Mouse (Mus musculus) heart, adult 9 months (tissue): ENCODE results near the gene Nrm.

Source experiments
- DNase-seq, 2 experiments: peaks; one replicate each; pipeline ENCODE4 v3.0.0; 2022; ENCODE audit warnings: low spot score in 2 of 2

Gene Nrm

DNA sequence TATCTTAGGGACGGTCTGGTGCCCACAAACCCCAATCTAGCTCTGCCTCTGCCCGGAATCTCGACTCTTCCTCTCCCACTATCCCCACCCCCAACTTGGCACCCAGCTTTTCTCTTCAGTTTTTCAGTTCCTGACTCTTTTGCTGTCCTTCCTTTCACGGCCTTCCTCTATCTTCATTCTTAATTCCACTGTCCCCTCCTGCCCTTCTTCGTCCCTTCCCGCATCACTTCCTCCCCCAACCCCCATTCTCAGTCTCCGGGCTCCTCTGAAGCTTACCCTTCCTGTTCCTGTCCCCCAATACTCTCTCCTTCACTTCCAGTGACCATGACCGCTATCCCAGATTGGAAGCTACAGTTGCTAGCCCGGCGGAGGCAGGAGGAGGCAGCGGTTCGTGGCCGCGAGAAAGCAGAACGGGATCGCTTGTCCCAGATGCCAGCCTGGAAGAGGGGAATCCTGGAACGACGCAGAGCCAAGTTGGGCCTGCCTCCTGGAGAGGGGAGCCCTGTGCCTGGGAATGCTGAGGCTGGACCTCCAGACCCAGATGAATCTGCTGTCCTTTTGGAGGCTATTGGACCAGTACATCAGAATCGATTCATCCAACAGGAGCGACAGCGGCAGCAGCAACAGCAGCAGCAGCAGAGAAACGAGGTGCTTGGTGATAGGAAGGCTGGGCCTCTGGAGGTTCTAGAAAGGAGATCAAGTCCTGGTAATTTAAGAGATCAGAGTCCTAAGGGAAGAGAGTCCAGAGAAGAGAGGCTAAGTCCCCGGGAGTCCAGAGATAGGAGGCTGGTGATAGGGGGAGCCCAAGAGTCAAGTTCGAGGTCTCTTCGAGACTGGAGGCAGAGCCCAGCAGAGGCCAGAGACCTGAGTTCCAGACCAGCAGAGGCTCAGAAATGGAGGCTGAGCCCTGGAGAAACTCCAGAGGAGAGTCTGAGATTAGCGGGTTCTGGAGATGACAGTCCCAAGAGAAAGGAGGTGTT, 6.1 kb downstream of the Nrm start:
- peak; percentile 55 to 57 for DNase-seq

DNA sequence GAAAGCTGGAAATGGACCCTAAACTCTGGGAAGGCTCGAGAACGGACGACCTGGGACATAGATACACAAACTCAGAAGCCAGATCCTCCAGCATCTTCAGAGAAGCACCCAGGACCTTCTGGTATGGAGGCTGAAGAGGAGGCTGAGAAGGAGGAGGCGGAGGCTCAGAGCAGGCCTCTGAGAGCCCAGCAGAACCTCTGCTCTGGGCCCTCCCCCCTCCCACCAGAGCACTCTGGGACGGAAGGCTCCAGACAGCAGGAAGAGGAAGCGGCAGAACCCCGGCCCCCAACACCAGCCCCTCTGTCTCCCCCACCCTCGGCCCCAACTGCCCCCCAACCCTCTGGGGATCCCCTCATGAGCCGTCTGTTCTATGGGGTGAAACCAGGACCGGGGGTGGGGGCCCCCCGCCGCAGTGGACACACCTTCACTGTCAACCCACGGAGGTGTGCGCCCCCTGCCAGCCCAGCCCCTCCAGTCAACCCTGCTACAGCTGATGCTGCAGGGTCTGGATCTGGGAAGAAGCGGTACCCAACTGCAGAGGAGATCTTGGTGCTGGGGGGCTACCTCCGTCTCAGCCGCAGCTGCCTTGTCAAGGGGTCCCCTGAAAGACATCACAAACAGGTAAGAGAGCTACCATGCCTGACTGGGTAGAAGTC, 7.2 kb downstream of the Nrm start:
- peak; percentile 35 to 62 for DNase-seq

DNA sequence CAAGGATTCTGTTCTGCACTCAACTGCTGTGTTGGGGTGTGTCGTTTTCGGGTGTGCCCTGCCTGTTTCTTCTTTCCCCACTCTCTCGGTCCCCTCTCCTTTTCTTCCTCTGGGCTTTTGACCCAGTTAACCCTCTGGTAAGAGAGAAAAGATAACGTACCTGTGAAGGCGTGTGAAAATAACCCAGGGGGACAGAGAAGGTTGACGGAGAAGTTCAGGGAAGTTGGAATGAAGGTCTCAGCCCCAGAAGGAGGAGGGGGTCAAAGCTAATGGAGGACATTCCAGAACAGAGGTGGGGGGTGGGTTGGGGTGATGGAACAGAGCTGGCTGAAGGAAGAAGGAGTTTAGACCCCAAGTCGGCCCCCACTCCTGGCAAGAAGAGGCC, 7.8 kb downstream of the Nrm start:
- DNase-seq: no peak

DNA sequence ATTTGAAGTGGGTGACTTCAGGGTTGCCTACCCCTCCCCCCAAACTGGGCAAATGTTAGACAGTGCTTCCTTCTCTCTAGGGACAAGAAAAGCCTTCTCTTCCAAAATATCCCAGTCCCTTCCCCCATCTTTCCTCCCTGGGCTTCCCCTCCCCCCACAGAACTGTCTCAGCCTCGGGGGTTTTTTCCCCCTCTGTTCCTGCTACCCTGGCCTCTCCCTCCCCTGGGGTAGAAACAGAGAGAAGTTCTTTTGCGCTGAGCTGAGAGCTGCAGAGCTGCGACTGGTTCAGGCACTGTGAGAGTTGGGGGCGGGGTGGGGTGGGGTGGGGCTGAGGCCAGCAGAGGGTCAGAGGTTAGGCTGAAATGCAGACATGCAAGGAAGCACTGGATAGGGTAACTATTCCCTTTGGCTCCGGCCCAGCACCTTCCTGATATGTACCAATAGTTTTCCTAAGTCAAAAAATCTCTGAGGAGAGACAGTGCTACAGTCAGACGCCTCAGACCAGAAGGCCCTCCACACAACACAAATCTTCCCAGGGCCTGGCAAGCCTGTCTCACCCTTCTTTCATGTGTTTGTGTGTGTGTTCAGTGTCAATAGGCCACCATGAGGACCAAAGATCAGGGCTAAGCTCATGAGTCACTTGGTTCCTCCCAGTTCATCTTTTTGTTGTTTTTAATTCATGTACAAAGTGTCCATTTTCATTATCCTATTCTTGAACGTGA, 8.4 kb downstream of the Nrm start:
- peak; percentile 57 to 67 for DNase-seq

DNA sequence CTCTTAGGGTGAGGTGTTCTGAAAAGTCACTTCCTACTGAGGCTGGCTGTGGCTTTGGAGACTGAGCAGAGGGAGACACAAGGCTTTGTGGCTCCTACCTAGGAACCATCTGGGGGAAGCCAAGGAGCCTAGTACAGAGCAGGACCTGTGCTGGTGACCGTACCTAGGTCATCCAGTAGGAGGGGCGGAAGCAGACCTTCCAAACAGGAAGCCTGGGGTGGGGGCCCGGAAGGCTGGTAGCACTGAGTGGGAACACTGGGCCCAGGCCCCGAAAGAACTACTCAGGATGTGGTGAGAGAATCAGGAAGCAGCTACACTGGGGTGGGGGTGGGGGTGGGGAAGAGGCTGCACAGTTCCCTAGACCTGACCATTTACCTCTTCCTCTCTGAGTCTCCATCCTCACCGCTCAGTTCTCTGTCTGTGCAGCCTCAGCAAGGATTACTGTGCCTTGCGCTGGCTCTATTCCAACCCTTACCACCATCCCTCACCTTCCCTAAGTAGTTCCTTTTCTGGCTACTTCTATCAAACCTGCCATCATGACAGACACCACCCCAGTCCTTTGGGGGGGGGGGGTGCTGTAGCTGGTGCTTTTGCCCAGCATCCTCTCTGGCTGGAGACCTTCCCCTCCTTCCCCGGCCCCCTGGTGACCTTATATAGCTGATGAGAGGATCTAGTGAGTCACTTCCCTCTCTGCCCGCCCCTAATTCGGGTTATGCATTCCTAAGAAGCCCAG, 9.2 kb downstream of the Nrm start:
- DNase-seq: peak; percentile 82 to 91

DNA sequence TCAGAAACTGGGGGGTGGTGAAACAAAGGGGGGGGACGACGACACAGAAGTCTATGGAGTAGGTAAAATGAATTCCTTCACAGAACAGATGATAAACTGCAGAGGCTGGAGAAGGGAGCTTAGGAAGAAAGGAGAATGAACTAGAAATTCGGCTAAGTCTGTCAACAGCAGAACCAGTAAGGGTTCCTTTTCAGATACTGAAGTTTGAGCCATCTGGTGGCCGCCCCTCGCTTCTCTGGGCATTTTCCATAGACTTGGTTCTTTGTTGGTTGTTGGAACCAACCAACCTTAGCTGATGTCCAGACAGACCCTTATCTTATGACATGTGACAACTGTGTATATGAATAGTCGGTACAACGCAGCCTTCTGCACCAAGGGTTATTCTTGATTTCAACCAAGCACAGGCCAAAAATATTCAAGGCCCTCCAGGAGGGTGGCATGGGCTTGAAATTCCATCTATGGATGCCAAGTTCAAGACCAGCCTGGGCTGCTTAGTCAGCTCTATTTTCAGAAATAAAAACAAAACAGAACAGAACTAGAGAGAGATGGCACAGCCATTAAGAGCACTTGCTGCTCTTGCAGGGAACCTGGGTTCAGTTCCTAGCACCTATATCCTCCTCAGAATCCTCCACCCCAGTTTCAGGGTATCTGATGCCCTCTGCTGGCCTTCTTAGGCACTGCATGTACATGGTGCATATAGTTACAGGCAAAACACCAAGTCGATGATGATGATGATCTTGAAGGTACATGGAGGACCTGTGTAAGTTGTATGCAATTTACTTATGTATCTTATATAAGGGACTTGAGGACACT, 10.0 kb downstream of the Nrm start:
- no peak for DNase-seq

DNA sequence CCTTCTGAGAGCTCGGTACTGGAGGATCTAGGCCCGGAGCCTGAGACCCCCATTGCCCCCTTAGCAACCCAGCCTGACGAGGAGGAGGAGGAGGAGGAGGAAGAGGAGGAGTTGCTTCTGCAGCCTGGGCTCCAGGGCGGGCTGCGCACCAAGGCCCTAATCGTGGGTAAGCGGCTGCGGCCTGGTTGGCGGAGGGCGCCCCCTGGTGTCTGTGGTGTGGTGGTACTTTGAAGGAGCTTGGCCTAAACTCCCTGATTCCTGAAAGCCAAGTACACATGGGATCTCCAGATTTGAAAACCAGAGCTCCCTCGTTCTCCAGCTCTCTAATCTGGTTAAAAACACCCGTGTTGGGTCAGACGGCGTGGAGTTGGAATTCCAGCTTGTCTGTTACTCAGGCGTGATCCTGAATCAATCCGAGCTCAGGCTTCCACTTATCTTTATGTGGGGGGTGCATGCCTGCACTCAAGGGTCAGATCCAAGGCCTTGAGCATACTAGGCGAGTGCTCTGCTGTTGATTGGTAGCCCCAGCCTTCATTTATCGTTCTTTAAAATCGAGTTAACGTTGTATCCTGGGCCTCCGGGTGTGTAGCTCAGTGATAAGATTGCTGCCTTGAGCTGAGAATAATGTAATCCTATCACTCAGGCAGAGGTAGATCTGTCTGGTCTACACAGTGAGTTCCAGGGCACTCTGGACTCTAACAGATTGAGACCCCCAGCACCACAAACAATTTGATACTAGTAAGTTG, 12.8 kb downstream of the Nrm start:
- DNase-seq: peak; percentile 76 to 86

DNA sequence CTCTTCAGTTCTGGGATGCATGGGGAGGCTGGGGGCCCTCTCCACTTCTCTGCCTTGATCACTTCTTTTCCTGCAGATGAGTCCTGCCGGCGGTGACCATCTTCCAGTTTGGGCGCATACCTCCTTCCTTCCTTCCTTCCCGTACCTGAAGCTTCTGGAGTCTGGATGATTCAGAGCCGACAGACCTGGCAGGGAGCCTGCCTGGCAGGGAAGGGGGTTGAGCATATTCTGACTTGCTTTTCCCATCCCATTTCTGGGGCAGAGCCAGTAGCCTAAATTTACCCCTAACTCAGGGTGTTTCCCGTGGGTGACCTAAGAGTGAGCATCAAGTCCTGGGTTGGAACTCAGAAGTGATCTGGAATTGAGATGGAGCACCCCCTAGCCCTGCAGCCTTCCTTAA, 13.6 kb downstream of the Nrm start:
- DNase-seq: no peak

DNA sequence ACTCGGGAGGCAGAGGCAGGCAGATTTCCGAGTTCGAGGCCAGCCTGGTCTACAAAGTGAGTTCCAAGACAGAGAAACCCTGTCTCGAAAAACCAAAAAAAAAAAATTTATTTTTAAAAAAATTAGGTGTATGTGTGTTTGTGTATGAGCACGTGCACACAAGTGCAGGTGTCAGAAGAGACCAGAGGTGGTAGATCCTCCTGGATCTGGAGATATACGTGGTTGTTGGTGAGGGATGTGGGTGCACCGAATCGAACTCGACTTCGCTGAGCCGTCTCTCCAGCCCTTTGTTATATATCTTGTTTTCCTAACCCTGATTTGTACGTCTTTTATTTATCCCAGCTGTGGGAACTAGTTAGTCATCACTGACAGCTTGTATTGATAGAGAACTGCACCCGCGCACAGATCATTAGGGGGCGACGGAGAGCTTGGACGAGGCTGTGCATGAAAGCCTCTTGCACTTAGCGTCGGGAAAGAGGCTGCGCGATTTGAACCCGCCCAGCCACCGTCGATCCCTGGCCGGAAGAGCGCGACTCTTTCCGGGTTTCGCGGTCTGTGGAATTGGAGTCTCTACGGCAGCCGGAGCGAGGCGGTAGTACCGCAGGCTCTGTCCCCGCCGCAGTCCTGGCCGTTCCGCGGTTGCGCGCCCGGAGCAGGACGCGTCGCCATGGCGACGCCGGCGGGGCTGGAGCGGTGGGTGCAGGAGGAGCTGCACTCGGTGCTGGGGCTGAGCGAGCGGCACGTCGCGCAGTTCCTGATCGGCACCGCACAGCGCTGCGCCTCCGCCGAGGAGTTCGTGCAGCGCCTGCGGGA, 18.3 kb downstream of the Nrm start, which contains the start of gene Dhx16:
Gene Dhx16 (plus strand): TSS at position 575 of the 813 bp plus-strand sequence.
- peak; percentile 86 to 94 for DNase-seq

DNA sequence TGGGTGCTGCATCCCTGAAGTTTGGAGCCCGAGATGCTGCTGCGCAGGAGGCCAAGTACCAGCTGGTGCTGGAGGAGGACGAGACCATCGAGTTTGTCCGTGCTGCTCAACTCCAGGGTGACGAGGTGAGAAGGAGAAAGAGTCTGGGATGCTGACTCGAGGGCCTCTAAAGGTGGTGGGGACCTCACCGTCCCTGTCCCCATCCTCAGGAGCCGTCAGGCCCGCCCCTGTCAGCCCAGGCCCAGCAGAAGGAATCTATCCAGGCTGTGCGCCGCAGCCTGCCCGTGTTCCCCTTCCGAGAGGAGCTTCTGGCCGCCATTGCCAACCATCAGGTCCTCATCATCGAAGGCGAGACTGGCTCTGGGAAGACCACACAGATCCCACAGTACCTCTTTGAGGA, 21.8 kb downstream of the Nrm start:
- no peak for DNase-seq

DNA sequence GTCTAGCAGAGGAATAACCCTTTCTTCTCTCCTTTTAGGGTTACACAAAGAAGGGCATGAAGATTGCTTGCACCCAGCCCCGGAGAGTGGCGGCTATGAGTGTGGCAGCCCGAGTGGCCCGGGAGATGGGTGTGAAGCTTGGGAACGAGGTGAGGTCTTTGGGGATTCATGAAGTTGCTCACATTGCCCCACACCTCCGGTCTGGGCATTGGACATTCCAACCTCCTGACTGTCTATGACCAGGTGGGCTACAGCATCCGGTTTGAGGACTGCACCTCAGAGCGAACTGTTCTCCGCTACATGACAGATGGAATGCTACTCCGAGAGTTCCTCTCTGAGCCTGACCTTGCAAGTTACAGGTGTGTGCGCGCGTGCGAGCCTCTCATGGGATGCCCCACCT, 22.7 kb downstream of the Nrm start:
- no peak for DNase-seq

DNA sequence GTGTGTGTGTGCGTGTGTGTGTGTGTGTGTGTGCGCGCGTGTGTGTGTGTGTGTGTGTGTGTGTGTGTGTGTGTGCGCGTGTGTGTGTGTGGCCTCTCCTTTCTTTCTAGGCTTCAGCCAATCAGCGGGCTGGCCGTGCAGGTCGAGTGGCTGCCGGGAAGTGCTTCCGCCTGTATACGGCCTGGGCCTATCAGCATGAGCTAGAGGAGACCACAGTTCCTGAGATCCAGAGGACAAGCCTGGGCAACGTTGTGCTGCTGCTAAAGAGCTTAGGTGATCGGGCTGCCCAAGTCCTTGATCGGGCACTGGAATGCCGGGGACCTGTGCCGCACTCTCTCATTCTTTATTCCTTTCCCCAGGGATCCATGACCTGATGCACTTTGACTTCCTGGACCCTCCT, 26.6 kb downstream of the Nrm start:
- DNase-seq: no peak

DNA sequence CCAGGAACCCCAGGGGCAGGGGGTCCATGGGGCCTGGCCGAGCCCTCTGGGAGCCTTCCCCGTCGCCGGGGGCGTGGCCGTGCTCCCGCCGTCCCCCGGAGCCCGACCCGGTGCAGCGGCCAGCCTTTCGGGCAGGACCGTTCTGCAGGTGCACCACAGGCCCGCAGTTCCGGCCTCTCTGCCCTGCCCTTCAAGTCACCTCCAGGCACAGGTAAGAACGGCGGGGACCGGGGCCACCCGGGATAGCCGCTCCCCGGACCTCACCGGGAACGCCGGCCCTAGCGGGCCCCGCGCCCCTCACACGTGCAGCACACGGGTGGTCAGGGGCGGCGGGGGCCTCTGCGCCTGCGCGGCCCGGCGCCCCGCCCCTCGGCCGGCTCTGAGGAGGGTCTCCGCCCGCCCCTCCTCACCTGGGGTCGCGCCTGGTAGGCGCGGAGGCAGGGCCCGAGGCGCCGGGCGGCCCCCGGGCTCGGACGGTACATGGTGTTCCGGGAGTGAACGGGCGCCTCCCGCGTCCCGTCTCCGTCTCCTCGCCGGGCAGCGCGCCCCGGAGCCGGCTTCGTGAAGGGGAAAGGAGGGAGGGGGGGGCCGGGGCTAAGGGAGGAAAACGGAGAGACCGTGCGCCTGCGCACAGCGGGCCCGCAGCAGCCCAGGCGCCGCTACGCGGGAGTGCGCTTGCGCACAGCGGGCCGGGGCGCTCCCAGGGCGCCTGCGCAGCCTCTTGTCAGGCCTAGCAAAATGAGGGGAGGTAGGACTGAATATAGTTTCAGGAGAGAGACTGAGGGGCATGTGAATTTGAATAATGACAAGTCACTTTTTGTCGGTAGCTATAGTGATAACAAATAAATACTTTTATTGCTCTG, 35.9 kb downstream of the Nrm start, which contains the start of gene 2310061I04Rik:
Gene 2310061I04Rik (minus strand): TSS at position 651 of the 863 bp plus-strand sequence.
- DNase-seq: peak; percentile 92 to 95

DNA sequence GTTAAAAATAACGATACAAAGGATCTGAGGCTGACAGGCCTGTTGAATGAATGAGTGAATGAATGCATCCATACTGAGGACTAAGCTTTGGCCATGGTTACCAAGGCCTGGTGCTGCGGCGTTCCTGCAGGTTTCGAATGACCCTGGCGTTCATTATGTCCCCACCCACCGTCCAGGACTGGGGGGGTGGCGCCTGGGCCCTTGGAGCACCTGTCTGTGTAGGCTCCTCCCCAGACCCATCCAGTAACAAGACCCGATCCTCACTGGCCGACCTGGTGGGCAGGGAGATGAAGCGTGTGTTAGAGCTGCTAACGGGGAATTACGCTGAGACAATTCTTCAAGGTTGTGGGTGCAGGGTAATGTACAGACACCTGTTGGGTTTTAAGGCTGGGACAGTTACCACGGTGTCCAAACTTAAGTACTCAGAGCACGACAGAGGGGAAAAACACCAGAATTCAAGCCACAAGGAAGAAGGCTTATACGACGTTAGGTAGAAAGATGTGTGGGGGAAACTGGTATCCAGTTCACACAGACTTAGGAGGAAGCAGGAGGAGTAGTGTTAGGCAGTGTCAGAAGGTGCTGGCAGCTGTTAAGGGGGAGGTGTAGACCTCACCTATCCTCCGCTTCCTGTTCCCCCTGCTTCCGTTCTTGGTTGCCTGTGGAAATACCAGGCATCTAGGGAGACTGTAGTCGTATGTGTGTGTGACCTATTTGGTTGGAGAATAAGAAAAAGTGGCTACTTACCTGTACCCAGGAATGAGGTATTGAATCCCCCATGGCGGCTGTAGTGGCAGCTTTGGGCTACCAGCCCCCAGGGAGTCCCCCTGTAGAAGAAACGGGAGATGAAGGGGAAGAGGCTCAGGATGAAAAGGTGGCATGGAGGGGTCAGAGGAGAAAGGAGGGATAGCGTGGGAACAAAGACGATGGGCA, 36.8 kb downstream of the Nrm start:
- DNase-seq: no peak

DNA sequence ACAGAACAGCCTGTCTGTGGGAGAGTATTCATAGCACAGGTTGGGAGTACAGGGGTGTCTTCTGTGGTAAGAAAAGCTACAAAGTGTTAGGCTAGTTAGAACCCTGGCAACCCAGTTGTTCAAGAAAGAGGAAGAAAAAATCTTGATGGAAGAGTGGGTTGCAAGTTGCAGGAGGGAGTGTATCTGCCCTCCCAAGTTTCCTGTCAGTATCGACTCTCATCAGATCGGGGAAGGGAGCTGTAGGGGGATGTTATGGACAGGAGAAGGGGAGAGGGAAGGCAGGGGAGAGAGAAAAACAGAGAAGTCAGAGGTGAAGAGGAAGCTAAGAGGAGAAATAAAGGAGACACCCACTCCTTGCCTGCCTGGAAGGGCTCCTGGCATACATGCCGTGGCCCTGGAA, 39.5 kb downstream of the Nrm start:
- DNase-seq: no peak

DNA sequence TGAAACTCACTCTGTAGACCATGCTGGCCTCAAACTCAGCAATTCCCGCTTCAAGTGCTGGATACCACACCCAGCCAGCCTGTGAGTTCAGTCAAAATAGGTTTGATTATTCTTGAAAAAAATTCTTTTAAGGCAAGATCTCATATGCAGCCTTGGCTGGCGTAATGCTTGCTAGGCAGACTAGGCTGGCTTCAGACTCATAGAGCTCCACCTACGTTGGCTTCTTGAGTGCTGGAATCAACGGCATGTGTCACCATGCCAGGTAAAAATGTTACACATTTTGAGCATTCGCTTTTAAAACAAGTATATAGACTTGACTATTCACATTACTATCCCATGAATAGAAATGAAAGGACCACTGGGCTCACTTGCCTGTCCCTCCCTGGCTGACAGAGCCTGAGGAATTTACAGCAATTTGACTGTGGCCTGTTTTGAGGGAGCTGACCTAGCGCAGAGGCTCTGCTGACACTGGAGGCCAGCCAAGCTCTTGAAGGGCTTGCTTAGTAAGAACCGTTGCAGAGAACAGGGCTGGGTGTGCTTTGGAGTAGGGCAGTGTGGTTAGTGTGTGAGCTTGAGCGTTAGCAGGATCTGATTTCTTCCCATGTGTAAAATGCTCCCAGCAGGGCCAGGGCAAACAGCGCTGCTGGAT, 42.3 kb downstream of the Nrm start:
- DNase-seq: peak in 1 of 2 experiments; percentile 63

DNA sequence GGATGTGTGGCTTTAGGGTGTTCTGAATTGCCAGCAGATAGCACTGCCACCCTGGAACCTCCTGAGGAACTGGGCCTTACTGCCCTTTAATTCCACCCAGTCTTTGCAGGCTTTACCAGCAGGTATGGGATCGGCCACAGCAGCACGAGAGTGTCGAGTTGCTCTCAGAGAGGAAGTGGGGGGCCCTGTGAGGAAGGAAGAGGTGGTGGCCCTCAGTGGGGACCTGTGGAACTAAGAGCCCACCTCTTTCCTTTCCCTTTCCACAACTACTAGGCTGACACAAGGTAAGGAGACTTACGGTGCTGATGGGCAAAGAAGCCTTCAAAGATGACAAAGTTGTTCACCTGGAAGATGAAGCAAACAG, 42.9 kb downstream of the Nrm start:
- DNase-seq: no peak
